Mouse (Mus musculus) hindbrain, embryonic 10.5 days (tissue): ENCODE measurements around the gene Gbp4. TPM values are rescaled to one million over a fixed set of nuclear protein-coding genes. Genes with fewer than 3 reads are reported as not detected.
A peak's percentile ranks its signal among the peaks of the same experiment; 100 is the strongest.
"Not testable (repeated sequence)": the region's sequence is repeated elsewhere in the genome, so short reads cannot be mapped to it uniquely, and the experiment has no call there.

Source experiments
- DNase-seq: peaks from one replicate; pipeline ENCODE4 v3.0.0-alpha.2; 2017; ENCODE audit warnings: low spot score
- H3K27ac ChIP-seq: fragments of 300-500 bp; sonication (generic); 2 replicates; pipeline ENCODE4 v1.5.1; 2016; ENCODE audit warnings: mild to moderate bottlenecking, moderate library complexity
- H3K27me3 ChIP-seq: fragments of 300-500 bp; sonication (generic); 2 replicates; pipeline ENCODE4 v1.6.1; 2016; ENCODE audit warnings: mild to moderate bottlenecking; ENCODE audit not compliant: poor library complexity, insufficient read depth, severe bottlenecking
- H3K36me3 ChIP-seq: fragments of 300-500 bp; sonication (generic); 2 replicates; pipeline ENCODE4 v1.6.1; 2016; ENCODE audit warnings: mild to moderate bottlenecking, moderate library complexity
- H3K4me1 ChIP-seq: fragments of 300-500 bp; sonication (generic); replicated peaks from 2 replicates; pipeline ENCODE4 v1.6.1; 2016; ENCODE audit warnings: mild to moderate bottlenecking
- H3K4me3 ChIP-seq: fragments of 300-500 bp; sonication (generic); 2 replicates; pipeline ENCODE4 v1.5.1; 2016; ENCODE audit warnings: mild to moderate bottlenecking, moderate library complexity
- H3K9me3 ChIP-seq: fragments of 300-500 bp; sonication (generic); 2 replicates; pipeline ENCODE4 v1.6.1; 2016; ENCODE audit warnings: mild to moderate bottlenecking, moderate library complexity
- WGBS: fragments of 180-500 bp; shearing (Covaris S2); methylation state at CpG from one replicate; pipeline ENCODE4 v1.1.7; 2016; 5-methylcytosine and 5-hydroxymethylcytosine counted together
- polyA plus RNA-seq: library from polyadenylated mRNA; unstranded; fragments of >200 nt; fragmentation: Nextera tagmentation; extraction: Ambion mirVana; gene quantifications from 2 replicates; pipeline ENCODE4 v1.2.1, GENCODE M21; 2016

Gbp4 gene
- polyA plus RNA-seq, 1 experiment from 2014 or later = 0.24 TPM

- H3K27ac ChIP-seq = no peak overlapping the region
Observed at GRCm38 (mm10) chr5:105113656-105114055, 25.7 kb downstream of the Gbp4 start.

GRCm38 (mm10) chr5:105110271-105110852 lies 29.0 kb downstream of the Gbp4 start:
- not testable (repeated sequence) for H3K4me3 ChIP-seq, H3K36me3 ChIP-seq, H3K27me3 ChIP-seq, H3K4me1 ChIP-seq, H3K9me3 ChIP-seq
- peak overlapping the region; percentile 29; the same call in 1 of the 2 replicates for H3K27ac ChIP-seq
- DNase-seq = peak; percentile 24
- WGBS = 16% methylated on average over 4 of the region's 4 CpGs

More at GRCm38 (mm10) chr5:105113656-105114055, 25.7 kb downstream of the Gbp4 start:
- no peak for DNase-seq
- peaks cover 5% of the 10 kb centered on the region for H3K4me1 ChIP-seq
- H3K36me3 ChIP-seq = no peaks in the 10 kb centered on the region
- H3K9me3 ChIP-seq = no peaks in the 10 kb centered on the region
- H3K4me3 ChIP-seq = no peak overlapping the region
- 91% methylated on average over 5 of the region's 5 CpGs for WGBS
- no peaks in the 10 kb centered on the region for H3K27me3 ChIP-seq

DNA sequence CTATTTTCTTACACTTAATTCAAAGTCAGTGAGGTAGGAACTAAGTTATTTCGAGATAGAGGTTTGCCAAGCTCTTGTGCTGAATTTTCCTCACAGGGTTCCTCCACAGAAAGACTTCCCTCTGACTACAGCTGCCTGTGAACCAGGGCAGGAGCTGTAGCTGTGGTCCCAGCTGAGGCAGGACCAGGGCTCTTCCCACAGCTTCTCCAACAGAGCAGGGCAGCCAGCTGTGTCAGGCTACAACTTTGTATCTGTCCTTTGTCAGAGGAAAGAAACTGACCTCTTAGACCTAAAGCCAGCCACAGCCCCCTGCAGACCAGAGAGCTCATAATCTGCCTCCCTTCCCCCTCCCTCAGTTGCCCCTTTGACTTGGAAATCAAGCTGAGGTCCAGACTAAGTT lies 29.6 kb downstream of the Gbp4 start:
- not testable (repeated sequence) for H3K9me3 ChIP-seq, H3K4me1 ChIP-seq, H3K27me3 ChIP-seq, H3K4me3 ChIP-seq, H3K36me3 ChIP-seq
- H3K27ac ChIP-seq = peak overlapping the region; percentile 53; the same call in 1 of the 2 replicates
- 29% methylated on average over 1 of the region's 1 CpGs for WGBS
- peak; percentile 9 for DNase-seq

GRCm38 (mm10) chr5:105105689-105106088 lies 33.7 kb downstream of the Gbp4 start:
- H3K27me3 ChIP-seq, DNase-seq, H3K4me3 ChIP-seq, H3K36me3 ChIP-seq, H3K9me3 ChIP-seq, H3K27ac ChIP-seq, H3K4me1 ChIP-seq: not testable (repeated sequence)
- WGBS = 79% methylated on average over 2 of the region's 2 CpGs

DNA sequence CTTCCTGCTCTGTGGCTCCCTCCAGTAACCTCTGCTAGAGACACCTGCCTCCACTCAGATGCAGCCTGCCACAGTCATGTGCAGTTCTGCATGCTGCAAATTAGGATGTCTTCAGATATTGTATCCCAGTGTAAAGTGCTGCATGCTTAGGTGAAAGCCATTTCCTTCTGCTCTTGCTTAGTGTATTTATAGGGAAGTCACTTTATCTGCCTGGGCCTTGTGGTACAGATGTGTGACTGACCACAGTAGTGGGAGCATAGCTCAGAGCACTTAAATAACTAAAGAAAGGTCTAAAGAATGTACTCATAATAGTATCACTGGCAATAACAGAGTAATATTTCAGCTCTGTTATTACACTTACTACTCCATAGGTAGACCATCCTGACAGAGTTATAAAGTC lies 57.5 kb downstream of the Gbp4 start:
- H3K9me3 ChIP-seq = peaks cover 7% of the 10 kb centered on the region
- H3K4me3 ChIP-seq = no peak overlapping the region
- H3K36me3 ChIP-seq = no peaks in the 10 kb centered on the region
- DNase-seq = no peak
- H3K4me1 ChIP-seq = no peaks in the 10 kb centered on the region
- no peaks in the 10 kb centered on the region for H3K27me3 ChIP-seq
- no peak overlapping the region for H3K27ac ChIP-seq

- not testable (repeated sequence) for H3K4me3 ChIP-seq, H3K9me3 ChIP-seq, DNase-seq, H3K27ac ChIP-seq, H3K4me1 ChIP-seq, H3K36me3 ChIP-seq, H3K27me3 ChIP-seq
Observed at GRCm38 (mm10) chr5:105068356-105068755, 71.0 kb downstream of the Gbp4 start.

Other genes with a start within 250 kb of the Gbp4 start
- 0.22 and 0.37 TPM in 2 replicates for gene Abcg3, start 156.9 kb downstream of the Gbp4 start, polyA plus RNA-seq
- 0.78 and 0.80 TPM in 2 replicates for gene Gbp9, start within 50 bp of the Gbp4 start, polyA plus RNA-seq
- gene Gbp8, start within 50 bp of the Gbp4 start, polyA plus RNA-seq = 0.33 and 0.62 TPM in 2 replicates
- gene Gbp10, start 99.9 kb upstream of the Gbp4 start, polyA plus RNA-seq = 0.16 TPM in 1 of 2 replicates, not detected in the other
- not detected in 2 replicates for gene Gm43302, start 154.1 kb upstream of the Gbp4 start, polyA plus RNA-seq
- gene Gbp6, start 154.1 kb upstream of the Gbp4 start, polyA plus RNA-seq = 0.16 and 0.24 TPM in 2 replicates